Mouse (Mus musculus): Measurements from ENCODE around the gene Scaper.

DNA sequence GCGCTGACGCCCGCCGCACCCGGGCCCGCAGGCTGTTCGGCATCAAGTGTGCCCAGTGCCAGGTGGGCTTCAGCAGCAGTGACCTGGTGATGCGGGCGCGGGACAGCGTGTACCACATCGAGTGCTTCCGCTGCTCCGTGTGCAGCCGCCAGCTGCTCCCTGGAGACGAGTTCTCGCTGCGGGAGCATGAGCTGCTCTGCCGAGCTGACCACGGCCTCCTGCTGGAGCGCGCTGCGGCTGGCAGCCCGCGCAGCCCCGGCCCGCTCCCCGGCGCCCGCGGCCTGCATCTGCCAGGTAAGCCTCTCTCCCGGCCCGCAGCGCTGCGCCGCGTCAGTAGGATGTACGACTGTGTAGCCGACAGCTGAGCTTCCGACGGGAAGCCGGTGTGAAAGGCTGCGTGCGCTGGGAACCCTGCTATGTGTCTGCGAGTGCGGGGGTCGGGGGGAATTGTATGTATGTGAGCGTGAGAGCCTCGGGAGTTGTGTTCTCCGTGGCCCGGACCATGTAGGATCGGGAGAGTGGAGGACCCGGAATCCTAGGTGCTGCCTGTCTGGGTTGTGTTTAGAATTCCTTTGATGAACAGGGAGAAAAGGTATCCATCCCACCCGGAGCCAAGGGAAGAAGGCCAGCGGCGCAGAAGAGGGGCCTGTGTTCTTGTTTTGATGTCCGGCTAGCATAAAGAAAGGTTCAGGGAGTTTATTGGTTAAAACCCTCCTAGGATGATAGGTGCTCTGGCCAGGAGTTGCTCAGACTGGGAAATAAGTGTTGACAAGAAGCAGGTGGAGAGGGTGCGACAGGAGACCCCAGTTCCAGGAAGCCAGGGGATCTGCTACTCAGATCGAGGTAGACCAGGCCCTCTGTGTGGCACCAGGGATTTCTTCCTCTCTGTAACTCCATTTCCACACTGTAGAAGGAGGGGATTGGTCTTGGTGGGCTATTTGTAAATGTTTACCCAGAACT is 395.3 kb downstream of the Scaper start:
- TF ChIP-seq ZC3H11A (IDR thresholded peaks at IDR 0.05; ENCODE audit: borderline replicate concordance, low read depth, low read length) (no peak), CHD2 (IDR thresholded peaks at IDR 0.05; ENCODE audit: low read depth, low read length) (no peak), HCFC1 (IDR thresholded peaks at IDR 0.05; ENCODE audit: borderline replicate concordance, insufficient read depth, low read length) (no peak), MAFK (IDR thresholded peaks at IDR 0.05; ENCODE audit: insufficient read depth, low read depth, low read length) (no peak), ZNF384 (IDR thresholded peaks at IDR 0.05; ENCODE audit: low read depth, low read length) (no peak)
